Mouse (Mus musculus) cerebellum, adult 18-20 months (tissue): ENCODE data around the gene Kdm4a.

ENCODE experiments used
- DNase-seq, 2 experiments: peaks; one replicate each; pipeline ENCODE4 v3.0.0; 2021

The Kdm4a gene

DNA sequence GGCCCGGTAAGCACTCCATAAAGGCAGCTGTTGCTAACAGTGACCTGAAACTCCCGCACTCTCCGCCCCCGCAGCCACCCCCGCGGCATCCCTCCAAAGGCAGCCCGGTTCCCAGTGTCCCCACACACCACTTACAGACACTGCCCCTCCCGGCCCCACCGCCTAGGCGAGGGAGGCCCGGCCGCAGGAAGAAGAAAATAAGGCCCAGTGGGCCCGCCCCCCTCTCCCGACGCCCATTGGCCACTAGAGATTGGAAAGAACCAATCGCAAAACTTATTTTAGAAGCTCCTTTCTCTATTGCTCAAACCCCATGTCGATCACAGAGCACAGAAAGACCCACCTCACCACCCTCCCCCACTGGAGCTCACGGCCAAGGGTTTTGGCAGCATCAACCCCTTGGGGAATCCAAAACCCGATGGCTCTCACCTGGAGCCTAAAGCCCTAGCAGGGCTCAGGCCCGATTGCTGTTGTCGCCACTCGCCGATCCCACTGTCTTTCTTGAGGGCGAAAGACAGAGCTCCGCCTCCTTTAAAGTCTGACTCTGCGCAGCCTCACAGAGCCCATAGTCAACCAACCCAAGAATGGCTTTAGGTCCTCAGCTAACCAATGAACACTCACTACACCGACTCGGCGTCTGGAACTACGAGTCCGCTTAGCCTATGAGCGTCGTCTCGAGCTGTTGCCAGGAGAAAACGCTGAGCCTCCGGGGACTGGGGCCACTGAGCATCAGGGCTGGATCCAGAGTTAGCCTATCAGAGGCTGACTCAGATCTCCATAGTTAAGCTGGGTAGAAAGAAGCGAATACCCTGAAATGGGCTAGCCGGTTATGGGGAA lies at the start of gene Kdm4a:
Gene Kdm4a (minus strand): TSS at position 577 of the 834 bp plus-strand sequence.
- DNase-seq, result peak; percentile 92 to 97

DNA sequence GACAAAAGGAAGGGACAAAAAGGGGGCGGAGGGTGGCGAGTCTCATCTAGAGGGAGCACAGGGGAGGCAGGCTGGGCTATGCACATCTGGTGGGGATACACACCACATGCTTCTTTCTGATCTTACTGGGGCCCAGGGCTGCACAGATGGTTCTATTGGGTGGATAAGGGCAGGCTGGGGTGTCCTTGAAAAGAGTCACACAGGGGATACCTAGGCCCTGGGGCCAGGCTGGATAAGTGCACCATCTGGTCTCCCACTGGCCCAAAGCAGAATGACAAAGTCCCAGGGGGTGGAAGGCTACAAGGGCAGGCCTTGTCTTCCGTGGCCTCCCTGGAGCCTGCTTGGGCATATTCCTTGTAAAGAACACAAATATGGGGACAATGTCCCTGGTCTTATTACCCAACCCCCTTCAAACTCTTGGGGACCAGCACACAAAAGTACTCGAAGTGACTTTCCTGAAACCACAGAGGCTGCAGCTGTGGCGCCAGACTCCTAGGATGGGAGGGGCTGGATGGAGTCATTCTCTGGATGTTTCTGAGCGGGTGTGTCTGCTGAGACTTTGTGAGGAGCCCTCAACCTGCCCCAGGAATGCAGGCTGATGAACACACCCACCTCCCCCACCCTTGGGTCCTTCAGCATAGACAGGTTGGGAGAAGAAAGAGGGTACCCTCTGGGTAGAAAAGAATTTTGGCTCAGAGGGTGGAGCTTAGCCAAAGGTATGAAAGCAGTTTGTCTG lies 49.4 kb upstream of the Kdm4a start:
- DNase-seq, result no peak

DNA sequence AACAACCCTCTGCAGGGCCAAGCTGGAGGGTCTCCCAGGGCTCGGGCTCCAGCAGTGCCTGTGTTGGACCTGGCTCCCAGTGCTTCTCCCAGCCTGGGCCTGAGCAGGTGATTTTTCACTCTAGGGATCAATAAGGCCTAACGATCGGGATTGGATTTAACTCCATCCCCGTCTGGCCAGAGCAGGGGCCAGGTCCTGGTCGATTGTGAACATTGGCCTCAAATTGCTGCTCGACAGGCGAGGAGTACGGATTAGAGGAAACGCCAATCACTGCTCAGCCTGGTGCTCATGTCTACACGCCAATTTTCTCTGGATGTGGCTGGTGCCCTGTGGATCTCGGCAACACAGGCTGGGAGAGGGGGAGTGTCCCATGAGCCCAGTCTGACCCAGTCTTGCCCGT lies 47.6 kb upstream of the Kdm4a start:
- no peak for DNase-seq

DNA sequence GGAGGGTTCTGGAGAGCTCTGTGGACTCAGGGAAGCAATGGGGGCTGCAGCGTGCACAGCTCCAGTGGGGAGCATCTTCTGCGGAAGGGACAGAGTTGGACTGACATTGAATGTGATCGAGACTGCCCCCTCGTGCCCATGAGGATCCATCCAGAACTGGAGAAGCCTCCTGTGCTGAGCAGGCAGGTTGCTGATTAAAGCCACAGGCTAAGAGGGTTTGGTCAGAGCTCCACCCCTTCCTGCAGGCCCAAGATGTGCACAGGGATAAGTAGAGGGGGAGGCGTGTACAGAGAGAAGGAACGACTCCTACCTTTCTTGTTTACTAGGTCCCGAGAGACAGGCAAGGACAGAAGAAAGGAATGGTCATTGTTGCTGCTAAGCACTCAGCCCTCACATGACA lies 41.4 kb upstream of the Kdm4a start:
- DNase-seq, result peak in 1 of 2 experiments; percentile 18

DNA sequence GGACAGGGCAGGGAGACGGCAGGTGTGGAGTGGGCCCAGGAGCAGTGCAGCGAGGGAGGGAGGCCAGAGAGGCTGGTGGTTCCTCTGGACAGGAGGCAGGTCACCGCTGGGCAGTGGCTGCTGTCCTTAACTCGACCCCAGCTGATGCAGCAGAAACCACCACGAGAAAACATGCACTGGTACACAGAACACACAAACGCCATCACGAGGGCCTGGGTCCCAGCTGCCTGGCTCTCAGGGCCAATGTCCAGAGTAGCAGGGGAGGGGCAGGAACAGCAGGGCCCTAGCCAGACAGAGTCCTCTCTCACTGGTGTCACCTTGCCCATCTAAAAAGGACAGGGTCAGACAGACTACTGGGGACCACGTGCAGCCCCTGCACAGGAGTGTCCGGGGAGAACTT lies 40.9 kb upstream of the Kdm4a start:
- no peak for DNase-seq

DNA sequence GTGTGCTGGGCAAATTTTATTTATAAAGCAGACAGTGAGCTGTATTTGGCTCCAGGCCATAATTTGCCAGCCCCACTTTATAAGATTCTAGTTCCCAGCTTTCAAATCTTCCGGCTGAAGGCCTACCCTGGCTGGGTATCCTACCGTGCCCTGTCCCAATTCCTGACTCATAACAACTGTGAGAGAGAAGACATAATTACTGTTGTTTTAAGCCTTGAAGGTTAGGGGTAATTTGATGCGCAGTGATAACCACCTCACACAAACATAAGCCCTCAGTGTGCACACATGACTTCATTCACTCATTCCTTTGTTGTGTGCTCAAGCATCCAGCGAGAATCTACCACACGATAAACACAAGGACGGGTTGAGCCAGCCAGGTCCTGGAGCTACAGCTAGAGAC lies 39.6 kb upstream of the Kdm4a start:
- no peak for DNase-seq

DNA sequence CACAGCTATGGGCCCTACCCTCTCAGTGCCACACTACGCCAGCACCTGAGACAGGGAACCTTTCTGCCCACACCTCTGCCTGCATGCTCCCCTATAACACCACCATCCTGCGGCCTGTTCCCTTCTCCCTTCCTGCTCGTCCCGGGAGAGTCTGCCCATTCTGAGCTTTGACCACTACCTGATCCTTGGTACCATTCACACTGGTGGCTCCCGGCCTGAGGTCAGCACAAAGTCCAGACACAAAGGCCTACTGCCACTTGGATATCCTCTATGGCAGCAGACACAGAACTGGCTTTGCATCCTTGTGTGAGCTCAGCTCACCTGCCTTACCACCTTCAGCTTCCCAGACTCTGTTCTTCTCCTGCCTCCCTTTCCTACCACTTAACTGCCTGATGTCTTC lies 38.7 kb upstream of the Kdm4a start:
- no peak for DNase-seq

DNA sequence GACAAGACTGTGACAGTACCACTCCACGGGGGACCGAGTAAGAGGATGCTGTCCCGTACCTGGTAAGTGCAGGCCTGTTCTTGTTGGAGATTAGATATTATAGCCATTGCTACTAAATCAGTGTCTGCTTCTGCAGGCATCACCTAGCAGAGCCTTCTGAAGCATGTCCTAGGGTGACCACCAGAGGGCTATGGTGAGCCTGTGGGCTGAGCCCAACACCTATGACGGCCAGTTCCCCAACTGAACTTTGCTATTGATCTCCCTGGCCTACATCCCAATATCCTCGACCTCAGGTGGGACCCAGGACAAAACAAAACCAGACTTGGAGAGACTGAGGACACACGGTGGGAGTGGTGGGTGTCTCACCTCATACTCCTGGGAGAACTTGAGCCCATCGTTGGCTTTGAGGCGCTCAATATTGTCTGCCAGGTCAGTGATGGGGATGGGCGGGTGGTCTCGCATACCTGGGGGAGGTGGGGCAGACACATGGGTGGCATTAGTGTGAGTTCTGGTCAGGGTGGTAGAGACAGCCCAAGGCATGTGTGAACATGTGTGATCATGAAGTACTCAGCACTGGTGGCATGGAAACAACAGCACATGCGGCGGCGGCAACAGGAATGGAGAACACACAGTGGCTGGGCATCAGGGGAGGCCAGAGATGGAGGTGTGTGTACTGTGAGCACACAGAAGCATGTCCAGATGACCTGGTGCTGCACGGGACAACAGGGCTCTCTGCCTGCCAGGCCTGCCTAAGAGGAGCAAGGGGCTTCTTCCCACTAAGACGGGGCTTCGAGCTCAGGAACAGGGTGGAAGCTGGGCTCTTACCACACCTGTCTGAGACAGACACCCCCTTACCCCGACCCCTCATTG lies 37.1 kb upstream of the Kdm4a start:
- DNase-seq, result peak; percentile 59 to 64

DNA sequence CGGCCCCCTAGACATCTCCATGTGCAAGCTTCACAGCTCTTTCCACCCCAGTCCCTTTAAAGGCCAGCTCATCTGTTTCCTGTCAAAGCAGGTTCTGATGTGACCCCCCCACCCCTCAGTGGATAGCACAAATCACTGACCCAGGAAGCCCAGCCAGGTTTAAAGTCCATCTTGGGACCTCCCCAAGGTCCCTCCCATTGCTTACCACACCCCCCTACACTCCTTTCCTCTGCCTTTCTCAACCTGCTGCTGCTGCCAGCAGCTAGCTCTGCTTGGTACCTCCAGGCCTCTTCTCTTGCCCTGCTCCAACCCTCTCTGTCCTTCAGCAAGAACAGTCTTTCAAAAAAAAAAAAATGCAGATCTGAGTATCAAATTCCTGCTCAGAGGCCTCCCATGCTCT lies 35.0 kb upstream of the Kdm4a start:
- DNase-seq, result no peak

DNA sequence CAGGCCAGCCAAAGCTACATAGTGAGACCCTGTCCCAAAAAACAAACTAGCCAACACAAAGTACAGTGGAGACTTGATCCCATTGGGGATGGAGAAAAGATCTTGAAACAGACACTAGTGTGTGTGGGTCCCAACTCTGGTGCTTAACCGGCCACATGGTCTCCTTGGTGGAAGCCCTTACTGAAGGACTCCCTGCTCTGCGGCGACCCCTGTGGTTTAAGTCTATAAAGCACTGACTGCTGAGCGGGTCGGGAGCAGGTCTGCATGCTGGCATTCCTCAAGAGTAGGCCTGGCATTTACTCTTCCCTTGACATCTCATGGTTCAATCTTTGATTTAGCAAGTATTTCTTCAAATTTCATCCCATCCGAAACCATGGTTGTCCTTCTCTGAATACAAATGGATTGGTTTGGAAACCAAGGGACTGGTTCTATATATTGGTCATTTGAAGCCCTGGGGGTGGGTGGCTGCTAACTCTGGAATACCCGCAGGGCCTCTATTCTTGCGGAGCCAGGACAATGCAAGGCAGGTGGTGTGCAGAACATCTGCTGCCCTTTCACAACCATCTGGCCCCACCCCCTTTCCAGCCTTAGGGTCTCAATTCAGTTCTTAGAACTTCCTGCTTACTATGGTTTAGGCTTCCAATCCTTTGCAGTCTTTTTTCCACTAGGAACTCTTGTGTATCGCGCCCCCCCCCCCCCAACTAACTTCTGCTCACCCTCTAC lies 27.2 kb upstream of the Kdm4a start:
- DNase-seq, result no peak

DNA sequence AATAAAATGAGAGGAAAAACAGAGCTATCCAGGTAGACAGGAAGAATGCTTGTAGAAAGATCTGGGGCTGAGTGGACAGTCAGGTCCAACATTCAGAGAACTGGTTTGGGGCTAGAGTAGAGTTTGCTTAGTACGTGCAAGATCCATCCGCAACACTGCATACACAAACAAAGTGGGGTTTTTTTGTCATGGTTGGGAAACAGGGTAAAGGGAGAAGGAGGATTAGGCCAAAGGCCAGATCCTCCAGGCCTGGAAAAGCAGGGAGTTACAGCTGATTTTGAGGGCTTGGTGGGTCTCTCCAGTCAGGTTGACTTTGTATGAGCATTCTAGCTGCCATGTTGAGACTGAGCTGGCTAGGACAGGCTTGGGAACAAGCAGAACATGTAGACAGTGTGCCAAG lies 26.1 kb upstream of the Kdm4a start:
- DNase-seq, result no peak

DNA sequence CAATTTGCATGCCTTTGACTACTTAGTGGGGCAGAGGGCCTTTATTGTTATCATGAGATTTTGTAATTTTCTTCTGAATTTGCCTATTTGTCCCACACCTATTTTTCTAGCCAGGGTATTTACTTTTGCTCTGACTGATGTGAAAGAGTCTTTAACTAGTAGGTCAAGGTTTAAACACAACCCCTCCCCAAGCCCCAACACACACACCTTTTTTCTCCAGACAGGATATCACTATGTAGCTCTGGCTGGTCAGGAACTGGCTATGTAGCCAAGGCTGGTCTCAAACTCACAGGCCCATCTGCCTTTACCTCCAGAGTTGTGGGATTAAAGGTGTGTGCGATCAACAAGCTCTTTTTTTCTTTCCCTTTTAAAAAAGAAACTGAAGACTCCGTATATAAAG lies 19.2 kb upstream of the Kdm4a start:
- no peak for DNase-seq

DNA sequence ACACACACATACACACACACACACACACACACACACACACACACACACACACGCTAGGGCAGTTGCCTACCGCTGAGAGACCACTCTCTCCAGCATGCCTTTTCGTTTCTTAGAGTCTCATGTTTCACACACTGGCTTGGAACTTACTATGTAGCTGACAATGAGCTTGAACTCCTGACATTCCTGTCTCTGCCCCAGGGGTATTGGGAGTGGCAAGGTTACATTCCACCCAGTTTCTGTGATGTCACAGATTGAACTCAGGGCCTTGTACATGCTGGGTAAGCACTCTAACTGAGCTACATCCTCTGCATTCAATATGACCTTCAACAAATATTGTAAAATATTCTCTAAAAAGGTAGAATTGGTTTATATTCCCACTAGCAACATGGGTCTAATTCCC lies 18.8 kb upstream of the Kdm4a start:
- no peak for DNase-seq

DNA sequence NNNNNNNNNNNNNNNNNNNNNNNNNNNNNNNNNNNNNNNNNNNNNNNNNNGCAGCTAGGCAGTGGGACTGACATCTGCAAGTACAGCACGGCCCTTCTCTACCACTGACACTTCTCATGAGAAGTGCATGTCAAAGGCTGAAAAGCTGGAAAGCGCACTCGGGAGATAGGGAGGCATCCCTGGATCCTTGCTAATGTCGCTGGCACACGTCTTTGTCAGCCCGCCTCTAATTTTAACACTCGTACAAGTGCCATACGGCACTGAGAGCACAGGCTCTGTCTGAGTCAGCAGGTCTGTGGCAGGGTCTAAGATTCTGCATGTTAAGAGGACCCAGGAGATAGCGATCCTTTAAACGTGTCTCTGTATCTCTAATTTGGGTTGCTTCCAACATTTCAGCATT lies 16.3 kb upstream of the Kdm4a start:
- DNase-seq, result no peak

DNA sequence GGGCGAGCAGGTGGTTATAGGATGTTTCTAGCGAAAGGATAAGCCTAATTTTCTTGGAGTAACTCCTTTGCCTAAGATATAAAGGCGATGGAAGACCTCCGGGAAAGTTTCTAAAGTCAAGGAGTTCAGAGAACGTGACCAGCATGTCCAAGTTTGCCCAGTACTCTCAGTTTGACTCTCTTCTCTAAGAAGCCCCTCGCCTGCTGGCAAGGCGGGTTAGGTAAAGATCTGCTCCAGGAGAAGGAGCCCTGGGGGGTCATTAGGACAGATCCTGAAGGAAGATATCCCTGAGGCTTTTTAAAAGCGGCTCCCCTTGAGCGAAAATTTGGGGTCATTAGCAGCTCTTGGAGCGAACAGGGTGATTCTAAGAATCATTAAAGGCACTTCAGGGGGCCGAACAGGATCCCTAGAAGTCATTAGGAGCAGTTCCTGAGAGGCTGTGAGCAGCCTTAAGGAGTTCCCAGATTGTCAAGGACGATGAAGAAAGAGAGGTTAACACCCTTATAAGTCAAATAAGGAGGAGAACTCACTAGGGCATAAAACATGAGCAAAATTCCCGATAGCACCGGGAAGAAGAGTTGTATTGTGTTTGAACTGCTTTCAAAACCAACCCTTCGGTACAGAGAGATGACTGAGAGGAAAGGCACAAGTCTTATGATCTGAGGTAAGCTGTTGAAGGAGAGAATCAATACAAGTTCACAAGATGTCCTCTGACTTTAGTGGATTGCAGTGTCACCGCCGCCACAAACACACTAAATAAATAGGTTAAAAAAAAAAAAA lies 648 bp upstream of the Kdm4a start:
- DNase-seq, result no peak

DNA sequence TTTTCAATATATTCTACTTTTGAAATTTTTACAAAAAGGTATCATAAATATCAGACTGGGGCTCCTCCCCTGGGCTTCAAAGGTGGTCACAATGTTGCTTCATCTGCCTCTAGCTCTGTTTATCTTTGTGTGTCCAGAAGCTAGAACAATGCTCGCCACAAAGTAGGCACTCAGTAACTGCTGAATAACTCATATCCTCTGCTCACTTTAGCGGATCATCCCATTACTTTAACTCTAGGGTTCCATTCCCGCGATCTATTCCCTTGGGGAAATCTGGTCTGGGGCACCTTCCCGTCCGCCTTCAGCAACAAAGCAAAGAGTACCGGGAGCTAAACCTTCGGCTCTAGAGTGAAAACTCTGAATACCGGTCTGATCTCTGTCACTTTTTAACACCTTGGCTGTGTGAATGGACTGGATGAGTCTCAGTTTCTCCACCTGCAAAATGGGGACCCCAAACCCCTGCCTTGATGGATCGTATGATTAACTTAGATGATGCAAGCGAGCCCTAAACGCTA lies 834 bp downstream of the Kdm4a start:
- no peak for DNase-seq

DNA sequence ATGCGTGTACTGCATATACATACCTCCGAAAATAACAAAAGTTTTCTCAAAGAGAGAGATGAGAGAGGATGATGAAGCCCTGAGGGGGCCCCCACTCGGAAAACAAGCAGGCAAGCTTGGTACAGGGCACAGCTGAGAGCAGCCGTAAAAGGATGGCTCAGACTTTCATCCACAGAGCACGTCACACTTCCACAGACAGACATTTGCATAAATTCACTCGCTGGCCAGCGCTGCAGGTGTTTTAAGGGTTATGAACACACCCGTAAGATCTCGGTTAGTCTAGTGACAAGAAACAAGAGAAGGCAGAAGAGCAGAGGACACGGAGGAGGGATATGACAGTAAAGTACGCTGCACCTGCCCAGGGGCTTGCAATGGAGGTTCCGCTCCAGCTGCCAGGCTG lies 7.4 kb downstream of the Kdm4a start:
- DNase-seq, result no peak

DNA sequence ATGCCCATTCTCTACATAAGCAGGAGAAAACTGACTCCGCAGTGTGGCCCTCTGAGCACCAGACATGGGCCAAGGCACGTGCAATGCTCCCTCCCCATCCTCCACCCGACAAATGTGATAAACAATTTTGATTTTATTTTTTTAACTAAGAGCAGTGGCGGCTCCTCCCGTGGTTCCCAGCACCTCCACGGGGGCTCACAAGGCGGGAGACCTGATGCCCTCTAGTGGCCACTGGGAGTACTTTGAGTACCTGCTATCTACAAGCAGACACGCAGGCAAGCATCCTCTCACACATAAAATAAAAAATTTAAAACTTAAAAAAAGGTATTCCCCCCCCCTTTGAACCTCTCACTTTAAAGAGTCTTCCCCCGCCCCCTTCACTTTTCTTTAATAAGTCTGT lies 8.8 kb downstream of the Kdm4a start:
- DNase-seq, result no peak

DNA sequence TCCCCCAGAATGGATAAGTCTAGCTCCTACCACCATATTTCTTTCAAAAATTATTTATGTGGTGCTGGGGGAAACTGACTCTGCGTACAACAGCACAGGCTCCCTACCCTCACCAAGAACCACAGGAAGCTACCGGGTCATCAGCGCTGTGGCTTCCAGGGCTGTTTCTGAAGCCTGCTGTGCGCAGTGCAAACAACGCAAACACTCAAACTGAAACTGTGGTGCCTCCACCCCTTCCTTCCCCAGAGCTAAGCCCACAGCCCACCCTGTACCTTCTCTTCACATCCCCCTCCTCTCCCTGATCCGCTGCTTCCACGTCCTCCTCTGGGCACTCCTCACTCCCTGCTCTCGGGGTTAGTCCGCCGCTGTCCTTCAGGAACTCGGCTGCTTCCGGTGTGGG lies 17.7 kb downstream of the Kdm4a start:
- DNase-seq, result no peak

DNA sequence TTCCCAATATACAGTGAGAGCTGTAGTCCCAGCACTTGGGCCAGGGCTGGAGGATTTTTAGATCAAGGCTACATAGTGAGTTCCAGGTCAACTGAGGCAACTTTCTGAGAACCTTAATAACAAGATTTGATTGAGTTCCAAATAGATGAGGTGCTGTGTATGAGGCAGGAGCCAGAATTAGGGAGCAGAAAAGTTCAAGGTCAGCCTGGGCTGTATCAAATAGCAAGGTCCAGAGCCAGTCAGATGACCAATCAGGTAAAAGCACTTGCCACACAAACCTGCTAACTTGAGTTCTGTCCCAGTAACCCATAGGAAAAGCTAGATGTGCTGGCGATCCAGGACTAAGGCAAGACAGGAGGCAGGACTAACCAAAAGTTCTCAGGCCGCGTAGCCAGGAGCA lies 22.2 kb downstream of the Kdm4a start:
- DNase-seq, result no peak

DNA sequence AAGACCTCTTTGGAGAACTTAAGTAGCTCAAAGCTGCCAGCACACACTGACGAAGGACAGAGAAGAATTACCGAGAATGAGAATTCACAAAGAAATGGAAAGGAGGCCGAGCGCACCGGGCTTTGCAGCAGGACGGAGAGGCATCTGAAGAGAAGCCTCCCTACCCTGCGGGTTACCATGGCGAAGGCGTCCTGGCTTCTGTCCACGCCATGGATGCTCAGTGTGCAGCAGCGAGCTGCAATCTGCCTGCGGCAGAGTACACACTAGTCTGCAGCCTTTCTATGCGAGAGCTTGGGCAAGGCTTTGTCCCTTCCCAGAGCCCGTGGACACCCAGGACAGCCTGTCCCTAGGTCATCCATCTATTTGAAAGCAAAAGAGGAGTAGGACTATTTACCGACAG lies 23.3 kb downstream of the Kdm4a start:
- DNase-seq, result peak; percentile 74 to 77

DNA sequence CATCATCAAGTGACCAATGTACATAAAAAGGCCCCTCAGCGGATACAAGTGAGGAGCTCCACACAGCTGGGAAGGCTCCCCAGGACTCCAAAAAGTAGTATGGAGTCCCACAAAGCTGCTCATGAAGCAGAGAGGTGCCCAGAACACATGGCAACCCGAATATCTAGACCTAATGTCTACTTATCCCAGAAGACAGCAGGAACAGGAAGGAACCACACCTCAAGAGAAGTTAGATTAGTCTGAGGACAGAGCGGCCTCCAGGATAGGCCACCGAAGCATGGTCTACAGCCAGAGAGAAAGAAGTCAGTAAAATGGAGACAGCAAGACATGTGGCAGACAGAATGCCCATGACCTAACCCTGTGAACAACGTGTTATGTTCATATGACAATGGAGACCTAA lies 25.0 kb downstream of the Kdm4a start:
- DNase-seq, result no peak
